Mouse (Mus musculus): ENCODE data around the gene Hnrnpab.
A peak's percentile ranks its signal among the peaks of the same experiment; 100 is the strongest.
"Not testable (repeated sequence)": the region's sequence is repeated elsewhere in the genome, so short reads cannot be mapped to it uniquely, and the experiment has no call there.

The Hnrnpab gene

GRCm38 (mm10) chr11:51635525-51636322, 29.1 kb upstream of the Hnrnpab start, which contains the start of gene Rmnd5b:
TSS of gene Rmnd5b (minus strand) at chr11:51635896.
- peak; percentile 91 for ATAC-seq (ENCODE audit: insufficient number of reproducible peaks, low FRiP score, low TSS enrichment)

DNA sequence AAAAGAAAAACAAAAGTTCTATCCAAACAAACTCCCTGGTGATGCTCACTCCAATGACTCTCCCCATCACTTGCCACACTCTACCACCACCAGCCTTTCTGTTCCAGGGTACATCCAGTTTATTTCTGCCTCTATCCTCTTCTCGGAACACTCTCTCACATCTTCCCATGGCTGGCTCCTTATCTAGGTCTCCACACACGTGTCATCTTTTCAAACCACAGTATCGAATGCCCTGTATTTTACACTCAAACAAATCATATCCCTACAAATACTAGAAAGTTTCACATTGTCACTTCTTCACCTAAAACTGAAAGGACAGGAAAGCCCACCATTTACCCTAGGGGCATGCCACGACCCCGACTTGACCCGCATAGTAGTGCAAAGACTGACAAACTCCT, 28.5 kb upstream of the Hnrnpab start:
- no peak for ATAC-seq (ENCODE audit: insufficient number of reproducible peaks, low FRiP score, low TSS enrichment)

DNA sequence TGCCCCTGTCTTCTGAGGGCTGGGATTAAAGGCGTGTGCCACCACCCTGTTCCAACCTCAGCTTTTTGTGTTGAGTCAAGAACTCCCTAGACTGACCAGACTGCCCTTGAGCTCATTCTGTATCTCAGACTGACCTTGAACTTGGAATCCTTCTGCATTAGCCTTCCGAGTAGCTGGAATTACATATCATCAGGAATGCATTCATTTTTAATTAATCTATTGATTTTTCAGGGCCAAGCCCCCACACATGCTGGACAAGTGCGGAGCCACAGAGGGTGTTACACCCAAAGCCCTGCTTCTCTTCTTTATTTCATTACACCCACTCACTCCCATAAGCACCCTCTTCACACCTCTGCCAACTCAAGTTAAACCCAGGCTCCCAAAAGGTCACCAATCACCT, 27.1 kb upstream of the Hnrnpab start:
- ATAC-seq (ENCODE audit: insufficient number of reproducible peaks, low FRiP score, low TSS enrichment): no peak

DNA sequence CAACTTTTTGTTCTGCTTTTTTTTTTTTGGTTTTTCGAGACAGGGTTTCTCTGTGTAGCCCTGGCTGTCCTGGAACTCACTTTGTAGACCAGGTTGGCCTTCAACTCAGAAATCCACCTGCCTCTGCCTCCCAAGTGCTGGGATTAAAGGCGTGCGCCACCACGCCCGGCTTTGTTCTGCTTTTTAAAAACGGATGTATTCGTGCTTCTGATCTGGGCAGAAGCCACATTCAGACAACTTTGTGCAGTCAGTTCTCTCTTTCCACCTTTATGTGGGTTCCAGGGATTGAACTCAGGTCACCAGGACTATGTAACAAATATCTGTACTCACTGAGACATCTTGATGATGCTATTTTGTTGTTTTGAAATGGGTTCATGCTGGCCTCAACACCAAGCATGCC, 26.6 kb upstream of the Hnrnpab start:
- ATAC-seq (ENCODE audit: insufficient number of reproducible peaks, low FRiP score, low TSS enrichment): not testable (repeated sequence)

GRCm38 (mm10) chr11:51632130-51632753, 25.6 kb upstream of the Hnrnpab start:
- ATAC-seq (ENCODE audit: insufficient number of reproducible peaks, low FRiP score, low TSS enrichment): no peak

- ATAC-seq (ENCODE audit: insufficient number of reproducible peaks, low FRiP score, low TSS enrichment): no peak
These were observed 23.1 kb upstream of the Hnrnpab start for GRCm38 (mm10) chr11:51629651-51630314.

DNA sequence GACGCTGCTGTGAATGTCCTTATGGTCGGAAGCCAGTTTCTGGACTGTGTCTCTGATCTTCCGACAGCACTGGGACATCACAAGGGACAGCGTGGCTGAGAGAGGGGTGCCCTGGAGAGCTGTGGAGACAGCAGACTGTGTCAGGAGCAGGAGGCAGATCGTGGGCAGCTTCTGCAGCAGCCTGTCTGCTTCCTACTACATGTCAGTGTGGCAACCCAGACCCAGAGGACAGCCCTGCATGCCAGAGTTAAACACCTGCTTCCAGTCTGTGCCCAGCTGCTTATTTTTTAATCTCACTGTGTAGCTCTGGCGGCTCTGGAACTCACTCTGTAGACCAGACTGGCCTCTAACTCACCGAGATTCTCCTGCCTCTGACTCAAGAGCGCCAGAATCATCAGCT, 21.3 kb upstream of the Hnrnpab start:
- no peak for ATAC-seq (ENCODE audit: insufficient number of reproducible peaks, low FRiP score, low TSS enrichment)

GRCm38 (mm10) chr11:51627425-51627824, 20.8 kb upstream of the Hnrnpab start:
- ATAC-seq (ENCODE audit: insufficient number of reproducible peaks, low FRiP score, low TSS enrichment): 0 out of 2 replicates have a peak, but pooled peaks have one; percentile 26

GRCm38 (mm10) chr11:51625187-51625820, 18.7 kb upstream of the Hnrnpab start:
- no peak for ATAC-seq (ENCODE audit: insufficient number of reproducible peaks, low FRiP score, low TSS enrichment)

- no peak for ATAC-seq (ENCODE audit: insufficient number of reproducible peaks, low FRiP score, low TSS enrichment)
These were observed 16.4 kb upstream of the Hnrnpab start for GRCm38 (mm10) chr11:51622971-51623491.

GRCm38 (mm10) chr11:51621776-51622175, 15.1 kb upstream of the Hnrnpab start:
- no peak for ATAC-seq (ENCODE audit: insufficient number of reproducible peaks, low FRiP score, low TSS enrichment)

DNA sequence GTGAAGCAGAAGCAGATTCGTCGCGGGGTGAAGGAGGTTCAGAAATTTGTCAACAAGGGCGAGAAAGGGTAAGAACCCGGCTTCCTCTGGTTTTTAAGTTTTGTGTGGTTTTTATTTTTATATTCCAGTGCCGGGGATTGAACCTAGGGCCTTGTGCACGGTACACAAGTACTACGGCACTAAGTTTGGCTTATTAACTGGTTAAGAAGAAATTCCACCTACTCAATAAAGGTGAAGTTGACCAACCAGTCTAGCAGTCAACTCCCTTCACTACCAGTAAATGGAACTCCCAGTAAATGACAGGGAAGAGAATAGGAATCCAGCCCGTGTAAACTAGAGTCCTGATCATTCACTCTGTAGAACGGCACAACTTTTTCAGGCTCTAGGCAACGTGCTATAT, 13.4 kb upstream of the Hnrnpab start:
- ATAC-seq (ENCODE audit: insufficient number of reproducible peaks, low FRiP score, low TSS enrichment): no peak

- ATAC-seq (ENCODE audit: insufficient number of reproducible peaks, low FRiP score, low TSS enrichment): peak; percentile 91
These were observed 12.9 kb upstream of the Hnrnpab start, which contains the start of gene Nhp2 for GRCm38 (mm10) chr11:51619409-51620060. TSS of gene Nhp2 (plus strand) at chr11:51619735.

DNA sequence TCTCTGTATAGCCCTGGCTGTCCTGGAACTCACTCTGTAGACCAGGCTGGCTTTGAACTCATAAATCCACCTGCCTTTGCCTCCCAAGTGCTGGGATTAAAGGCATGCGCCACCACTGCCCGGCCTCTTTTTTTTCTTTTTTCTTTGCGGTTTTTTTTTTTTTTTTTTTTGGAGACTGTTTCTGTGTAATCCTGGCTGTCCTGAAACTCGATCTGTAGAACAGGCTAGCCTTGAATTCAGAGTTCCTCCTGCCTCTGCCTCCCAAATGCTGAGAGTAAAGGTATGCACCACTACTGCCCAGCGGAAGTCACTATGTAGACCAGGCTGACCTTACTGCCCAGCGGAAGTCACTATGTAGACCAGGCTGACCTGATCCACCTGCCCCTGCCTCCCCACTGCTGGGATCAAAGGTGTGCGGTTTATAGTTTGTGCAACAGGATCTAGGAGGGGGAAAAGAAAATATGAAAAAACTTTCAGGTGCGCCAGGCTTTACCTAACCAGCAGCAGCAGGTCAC, 12.3 kb upstream of the Hnrnpab start:
- 0 out of 2 replicates have a peak, but pooled peaks have one; percentile 17 for ATAC-seq (ENCODE audit: insufficient number of reproducible peaks, low FRiP score, low TSS enrichment)

- ATAC-seq (ENCODE audit: insufficient number of reproducible peaks, low FRiP score, low TSS enrichment): no peak
These were observed 11.0 kb upstream of the Hnrnpab start for GRCm38 (mm10) chr11:51617693-51618092.

GRCm38 (mm10) chr11:51616113-51616512, 9.5 kb upstream of the Hnrnpab start:
- not testable (repeated sequence) for ATAC-seq (ENCODE audit: insufficient number of reproducible peaks, low FRiP score, low TSS enrichment)

- no peak; the same call in 1 of the 2 replicates for ATAC-seq (ENCODE audit: insufficient number of reproducible peaks, low FRiP score, low TSS enrichment)
These were observed 9.0 kb upstream of the Hnrnpab start for GRCm38 (mm10) chr11:51615601-51616000.

GRCm38 (mm10) chr11:51615129-51615528, 8.5 kb upstream of the Hnrnpab start:
- ATAC-seq (ENCODE audit: insufficient number of reproducible peaks, low FRiP score, low TSS enrichment): no peak

DNA sequence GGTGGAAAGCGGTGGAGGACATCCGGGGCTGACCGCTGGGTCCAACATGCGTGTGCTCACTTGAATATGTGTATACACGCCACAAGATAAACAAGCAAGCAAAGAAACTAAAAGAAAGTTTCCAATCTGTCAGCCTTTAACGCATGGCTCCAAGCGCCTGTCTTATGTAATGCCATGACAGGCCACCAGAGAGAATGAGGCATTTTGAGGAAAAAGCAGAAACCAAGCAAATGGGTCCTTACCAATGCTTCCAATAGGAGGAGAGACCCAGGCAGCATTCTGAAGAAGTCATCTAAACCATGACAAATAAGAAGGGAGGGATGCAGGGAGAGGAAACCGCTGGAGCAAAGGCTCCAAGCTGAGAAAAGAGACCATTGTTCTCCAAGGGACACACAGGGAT, 7.6 kb upstream of the Hnrnpab start:
- no peak for ATAC-seq (ENCODE audit: insufficient number of reproducible peaks, low FRiP score, low TSS enrichment)

DNA sequence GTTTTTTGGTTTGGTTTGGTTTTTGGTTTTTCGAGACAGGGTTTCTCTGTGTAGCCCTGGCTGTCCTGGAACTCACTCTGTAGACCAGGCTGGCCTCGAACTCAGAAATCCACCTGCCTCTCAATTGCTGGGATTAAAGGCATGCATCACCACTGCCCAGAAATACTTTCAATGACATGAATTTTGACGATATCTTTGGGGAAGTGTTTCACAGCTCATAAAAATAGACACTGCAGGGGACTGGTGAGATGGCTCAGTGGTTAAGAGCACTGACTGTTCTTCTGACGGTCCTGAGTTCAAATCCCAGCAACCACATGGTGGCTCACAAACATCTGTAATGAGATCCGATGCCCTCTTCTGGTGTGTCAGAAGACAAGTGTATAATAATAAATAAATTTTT, 3.3 kb upstream of the Hnrnpab start:
- ATAC-seq (ENCODE audit: insufficient number of reproducible peaks, low FRiP score, low TSS enrichment): not testable (repeated sequence)
